Mouse (Mus musculus): ENCODE results near the gene Ntan1. TPM values are rescaled to one million over a fixed set of nuclear protein-coding genes. Genes with fewer than 3 reads are reported as not detected.
"Not testable (repeated sequence)": the region's sequence is repeated elsewhere in the genome, so short reads cannot be mapped to it uniquely, and the experiment has no call there.

Gene Ntan1
- total RNA-seq, 2 experiments from 2014 or later: 6.3 to 25.6 TPM

- no peak for ATAC-seq (replicated peaks; ENCODE audit: low FRiP score, poor library complexity, severe bottlenecking)
These were observed 7.9 kb downstream of the Ntan1 start for GRCm38 (mm10) chr16:13826511-13826910.

DNA sequence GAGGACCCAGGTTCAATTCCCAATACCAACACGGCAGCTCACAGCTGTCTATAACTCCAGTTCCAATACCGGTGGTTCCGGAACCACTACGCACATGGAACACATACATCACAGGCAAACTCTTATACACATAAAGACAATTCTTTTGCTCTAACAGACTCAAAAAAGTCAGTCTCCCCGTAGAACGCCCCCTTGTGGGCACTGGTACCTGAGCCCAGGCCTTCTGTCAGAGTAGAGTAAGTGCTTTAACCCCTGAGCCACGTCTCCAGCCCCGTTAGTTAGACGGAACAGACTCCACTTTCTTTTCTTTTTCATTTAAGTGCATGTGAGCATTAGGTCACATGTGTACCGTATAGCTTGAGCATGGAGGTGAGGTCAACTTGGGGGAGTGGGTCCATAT, 11.8 kb downstream of the Ntan1 start:
- no peak for ATAC-seq (replicated peaks; ENCODE audit: low FRiP score, poor library complexity, severe bottlenecking)

DNA sequence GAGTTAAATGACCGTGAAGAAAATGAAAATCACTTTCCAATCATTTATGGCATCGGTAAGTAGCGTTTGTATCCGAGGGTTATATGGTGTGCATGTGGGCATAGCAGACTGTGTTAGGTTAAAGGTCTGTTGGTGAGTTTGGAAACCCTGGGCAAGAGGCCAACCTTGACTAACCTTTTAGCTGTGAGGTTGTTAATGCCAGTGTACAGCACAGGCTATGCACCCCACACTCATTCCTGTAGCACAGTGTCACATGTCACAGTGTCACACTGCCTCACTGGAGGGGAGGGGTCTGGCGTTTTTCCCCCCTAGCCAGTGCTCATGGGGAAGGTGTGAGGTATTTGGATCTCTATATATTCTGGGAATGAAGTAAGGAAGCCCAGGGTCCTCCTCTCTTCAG, 13.0 kb downstream of the Ntan1 start:
- ATAC-seq (replicated peaks; ENCODE audit: low FRiP score, poor library complexity, severe bottlenecking): no peak

GRCm38 (mm10) chr16:13834382-13834781, 15.7 kb downstream of the Ntan1 start:
- no peak for ATAC-seq (replicated peaks; ENCODE audit: low FRiP score, poor library complexity, severe bottlenecking)

- no peak for ATAC-seq (replicated peaks; ENCODE audit: low FRiP score, poor library complexity, severe bottlenecking)
These were observed 21.4 kb downstream of the Ntan1 start for GRCm38 (mm10) chr16:13840056-13840455.

- ATAC-seq (replicated peaks; ENCODE audit: low FRiP score, poor library complexity, severe bottlenecking): no peak
These were observed 22.3 kb downstream of the Ntan1 start for GRCm38 (mm10) chr16:13840956-13841355.

DNA sequence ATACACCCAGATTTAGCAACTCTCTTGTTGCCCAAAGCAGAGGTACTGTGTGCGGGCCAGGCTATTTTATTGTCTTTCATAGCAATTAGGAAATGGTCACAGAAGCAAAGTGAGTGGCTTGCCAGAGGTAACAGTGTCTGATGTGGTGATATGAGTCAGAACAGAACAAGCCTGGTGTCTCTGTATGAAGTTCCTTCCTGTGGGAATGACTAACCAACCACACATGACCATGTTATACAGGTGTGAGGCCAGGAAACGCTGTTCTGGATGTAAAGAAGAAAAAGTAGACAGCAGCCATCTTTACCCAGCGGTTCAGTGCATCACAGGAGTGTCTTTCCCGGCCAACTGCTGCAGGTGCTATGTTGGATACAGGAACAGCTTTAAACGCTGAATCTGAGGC, 26.4 kb downstream of the Ntan1 start:
- ATAC-seq (replicated peaks; ENCODE audit: low FRiP score, poor library complexity, severe bottlenecking): no peak

GRCm38 (mm10) chr16:13846675-13847074, 28.0 kb downstream of the Ntan1 start:
- no peak for ATAC-seq (replicated peaks; ENCODE audit: low FRiP score, poor library complexity, severe bottlenecking)

- no peak for ATAC-seq (replicated peaks; ENCODE audit: low FRiP score, poor library complexity, severe bottlenecking)
These were observed 29.7 kb downstream of the Ntan1 start for GRCm38 (mm10) chr16:13848310-13848709.

GRCm38 (mm10) chr16:13851446-13851845, 32.8 kb downstream of the Ntan1 start:
- no peak for ATAC-seq (replicated peaks; ENCODE audit: low FRiP score, poor library complexity, severe bottlenecking)

DNA sequence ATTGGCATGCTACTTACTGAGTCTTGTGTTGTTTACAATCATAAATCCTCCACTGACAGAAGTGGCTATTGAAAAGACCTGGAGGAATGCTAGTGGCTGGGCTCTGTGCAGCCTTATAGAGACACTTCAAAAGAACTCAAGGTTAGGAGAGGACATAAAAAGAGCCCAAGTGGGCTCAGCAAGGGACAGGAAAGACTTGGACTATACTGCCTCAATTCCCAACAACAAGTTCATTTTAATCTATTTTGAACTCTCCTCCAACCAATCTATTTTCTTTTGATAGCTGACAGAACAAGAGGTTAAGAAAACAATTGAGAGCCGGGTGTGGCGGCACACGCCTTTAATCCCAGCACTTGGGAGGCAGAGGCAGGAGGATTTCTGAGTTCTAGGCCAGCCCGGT, 35.2 kb downstream of the Ntan1 start:
- ATAC-seq (replicated peaks; ENCODE audit: low FRiP score, poor library complexity, severe bottlenecking): no peak

- ATAC-seq (replicated peaks; ENCODE audit: low FRiP score, poor library complexity, severe bottlenecking): no peak
These were observed 47.4 kb downstream of the Ntan1 start for GRCm38 (mm10) chr16:13866076-13866475.

DNA sequence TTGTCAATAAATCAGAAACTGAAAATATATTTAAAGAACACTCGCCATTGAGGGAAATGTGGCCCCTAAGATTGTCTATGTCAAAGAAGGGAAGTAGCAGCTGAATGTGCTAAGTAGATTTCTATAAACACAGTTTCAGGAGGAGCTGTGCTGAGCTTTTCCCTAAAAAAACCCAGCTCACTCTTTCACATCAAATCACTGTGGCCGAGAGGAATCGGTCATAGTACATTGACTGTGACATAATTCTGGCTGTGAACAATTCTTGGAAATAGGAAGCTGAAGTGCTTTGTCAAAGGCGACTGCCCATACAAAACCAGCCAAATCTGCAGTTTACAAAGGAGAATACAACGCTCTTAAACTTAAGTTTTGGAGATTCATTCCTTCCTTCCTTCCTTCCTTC, 48.0 kb downstream of the Ntan1 start:
- no peak for ATAC-seq (replicated peaks; ENCODE audit: low FRiP score, poor library complexity, severe bottlenecking)

- not testable (repeated sequence) for ATAC-seq (replicated peaks; ENCODE audit: low FRiP score, poor library complexity, severe bottlenecking)
These were observed 48.8 kb downstream of the Ntan1 start for GRCm38 (mm10) chr16:13867406-13867805.

DNA sequence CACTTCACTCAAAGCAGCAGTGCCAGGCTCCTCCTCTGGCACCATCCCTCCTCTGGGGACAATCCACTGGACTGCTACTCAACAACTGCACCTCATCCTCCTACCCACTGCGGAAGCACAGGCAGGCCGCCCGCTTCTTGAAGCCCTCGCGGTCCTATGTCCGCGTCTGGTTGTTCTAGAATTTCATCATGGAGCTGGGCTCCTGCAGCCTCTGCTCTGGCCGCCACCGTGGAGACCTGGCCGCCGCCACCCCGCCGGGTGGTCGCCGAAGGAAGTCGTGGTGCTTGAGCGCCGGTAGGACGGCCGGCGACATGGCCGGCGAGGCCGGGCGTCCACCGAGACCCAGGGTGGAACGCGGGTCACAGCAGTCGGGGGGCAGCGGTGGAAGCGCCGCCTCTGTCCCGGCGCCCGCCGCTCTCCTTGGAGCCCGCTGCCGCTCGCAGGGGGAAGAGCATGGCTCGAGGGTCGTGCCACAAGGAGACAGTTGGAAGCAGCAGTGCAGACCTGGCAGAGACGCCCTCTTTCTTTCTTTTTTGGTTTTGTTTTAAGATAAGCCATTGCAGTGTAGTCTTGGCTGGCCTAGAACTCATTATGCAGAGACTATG, 49.4 kb downstream of the Ntan1 start:
- no peak for ATAC-seq (replicated peaks; ENCODE audit: low FRiP score, poor library complexity, severe bottlenecking)

- ATAC-seq (replicated peaks; ENCODE audit: low FRiP score, poor library complexity, severe bottlenecking): no peak
These were observed 56.8 kb downstream of the Ntan1 start for GRCm38 (mm10) chr16:13875483-13875882.

- ATAC-seq (replicated peaks; ENCODE audit: low FRiP score, poor library complexity, severe bottlenecking): no peak
These were observed 64.6 kb downstream of the Ntan1 start for GRCm38 (mm10) chr16:13883094-13883774.

Other genes with a start within 250 kb of the Ntan1 start
- gene Parn, start 150.7 kb upstream of the Ntan1 start, total RNA-seq (2015; ENCODE audit: low replicate concordance): 4.2 and 5.4 TPM in 2 replicates
- 7.7 and 7.9 TPM in 2 replicates for gene Parn, start 150.7 kb upstream of the Ntan1 start, total RNA-seq (2017; ENCODE audit: low replicate concordance)
- 5.0 and 7.1 TPM in 2 replicates for gene Bfar, start 147.0 kb upstream of the Ntan1 start, total RNA-seq (2015; ENCODE audit: low replicate concordance)
- gene Bfar, start 147.0 kb upstream of the Ntan1 start, total RNA-seq (2017; ENCODE audit: low replicate concordance): 8.9 and 18.2 TPM in 2 replicates
- gene 3110001I22Rik, start 146.9 kb upstream of the Ntan1 start, total RNA-seq (2015; ENCODE audit: low replicate concordance): 3.6 and 4.2 TPM in 2 replicates
- gene 3110001I22Rik, start 146.9 kb upstream of the Ntan1 start, total RNA-seq (2017; ENCODE audit: low replicate concordance): 5.7 and 10.8 TPM in 2 replicates
- gene Pla2g10, start 87.9 kb upstream of the Ntan1 start, total RNA-seq (2015; ENCODE audit: low replicate concordance): not detected in 2 replicates
- not detected in 2 replicates for gene Pla2g10, start 87.9 kb upstream of the Ntan1 start, total RNA-seq (2017; ENCODE audit: low replicate concordance)
- 7.6 and 8.4 TPM in 2 replicates for gene Rrn3, start 38.1 kb upstream of the Ntan1 start, total RNA-seq (2015; ENCODE audit: low replicate concordance)
- gene Rrn3, start 38.1 kb upstream of the Ntan1 start, total RNA-seq (2017; ENCODE audit: low replicate concordance): 8.7 and 10.0 TPM in 2 replicates
- gene Pdxdc1, start 84.3 kb downstream of the Ntan1 start, total RNA-seq (2015; ENCODE audit: low replicate concordance): 21.6 and 41.1 TPM in 2 replicates
- 26.1 and 33.0 TPM in 2 replicates for gene Pdxdc1, start 84.3 kb downstream of the Ntan1 start, total RNA-seq (2017; ENCODE audit: low replicate concordance)
- gene Mpv17l, start 84.3 kb downstream of the Ntan1 start, total RNA-seq (2015; ENCODE audit: low replicate concordance): not detected in 2 replicates
- gene Mpv17l, start 84.3 kb downstream of the Ntan1 start, total RNA-seq (2017; ENCODE audit: low replicate concordance): 1.2 TPM in 1 of 2 replicates, not detected in the other
- gene 2900011O08Rik, start 167.8 kb downstream of the Ntan1 start, total RNA-seq (2015; ENCODE audit: low replicate concordance): not detected in 2 replicates
- not detected in 2 replicates for gene 2900011O08Rik, start 167.8 kb downstream of the Ntan1 start, total RNA-seq (2017; ENCODE audit: low replicate concordance)
- gene Ifitm7, start 168.0 kb downstream of the Ntan1 start, total RNA-seq (2015; ENCODE audit: low replicate concordance): not detected in 2 replicates
- not detected in 2 replicates for gene Ifitm7, start 168.0 kb downstream of the Ntan1 start, total RNA-seq (2017; ENCODE audit: low replicate concordance)